Mouse (Mus musculus): ENCODE results near the gene Dock6. TPM values are rescaled to one million over a fixed set of nuclear protein-coding genes. Genes with fewer than 3 reads are reported as not detected.

Dock6 gene
- total and polyA plus RNA-seq, 3 experiments = 5.0 to 21.3 TPM; not detected in 1

DNA sequence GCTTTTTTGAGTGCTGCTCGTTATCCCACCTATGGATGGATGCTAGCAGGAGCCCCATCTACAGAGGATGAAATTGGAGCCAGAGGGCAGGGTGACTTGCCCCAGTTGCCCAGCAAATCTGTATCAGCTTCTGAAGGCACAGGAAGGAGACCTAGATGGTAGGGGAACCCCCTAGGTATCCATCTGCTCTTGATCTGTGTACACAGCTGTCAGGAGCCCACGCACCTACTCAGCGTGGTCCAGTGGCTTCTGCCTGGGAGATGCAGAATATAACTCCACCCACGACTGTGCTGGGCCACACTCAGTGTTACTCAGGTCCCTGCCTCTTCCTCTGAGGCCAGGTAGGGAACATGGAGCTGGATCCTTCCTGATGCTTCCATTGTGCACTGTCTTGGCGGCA is 1.5 kb upstream of the Dock6 start:
- Histone ChIP-seq H3K9ac (ENCODE audit: control insufficient read depth, low read depth, low read length, poor library complexity, severe bottlenecking) (no peak overlapping the region), H3K4me3 (ENCODE audit: control insufficient read depth in 1 of 2, insufficient read depth in 1 of 2, low read depth in 2 of 2, low read length in 2 of 2) (no peak overlapping the region), H3K27ac (ENCODE audit: control insufficient read depth, low read depth, low read length) (no peak overlapping the region), H3K9me3 (replicated peaks; ENCODE audit: insufficient read depth, low read length) (no peaks in the 10 kb centered on the region), H3K36me3 (ENCODE audit: control insufficient read depth in 1 of 2, insufficient read depth in 2 of 2, low read length in 2 of 2) (peaks cover 0 to 3% of the 10 kb centered on the region in 2 experiments; a peak in 1 of 4 replicates), H3K27me3 (ENCODE audit: control insufficient read depth in 1 of 2, insufficient read depth in 2 of 2, low read length in 2 of 2) (peaks cover 3 to 8% of the 10 kb centered on the region in 2 experiments), H3K79me2 (ENCODE audit: control insufficient read depth, insufficient read depth, low read length, poor library complexity) (no peaks in the 10 kb centered on the region; the same call in 1 of the 2 replicates), H3K4me1 (ENCODE audit: control insufficient read depth in 1 of 2, insufficient read depth in 2 of 2, low read length in 2 of 2) (no peaks in the 10 kb centered on the region)
- no peak for DNase-seq (ENCODE audit: low read depth, low spot score)
- TF ChIP-seq MAX (IDR thresholded peaks at IDR 0.05; ENCODE audit: low read length) = no peak
- TF ChIP-seq NELFE (IDR thresholded peaks at IDR 0.05; ENCODE audit: low read depth, low read length) = no peak
- no peak for TF ChIP-seq POLR2AphosphoS5 (IDR thresholded peaks at IDR 0.05; ENCODE audit: borderline replicate concordance, low read depth, low read length)
- no peak for TF ChIP-seq SMC3 (IDR thresholded peaks at IDR 0.05; ENCODE audit: low read depth, low read length)
- no peak for TF ChIP-seq TBP (IDR thresholded peaks at IDR 0.05; ENCODE audit: low read depth, low read length)
- TF ChIP-seq MAZ (IDR thresholded peaks at IDR 0.05; ENCODE audit: low read depth, low read length) = no peak
- no peak for TF ChIP-seq ZKSCAN1 (IDR thresholded peaks at IDR 0.05; ENCODE audit: low read depth, low read length)
- no peak for TF ChIP-seq CTCF (IDR thresholded peaks at IDR 0.05 in 2 of 3, conservative IDR thresholded peaks at IDR 0.05 in 1 of 3; ENCODE audit: control insufficient read depth in 1 of 3, insufficient read depth in 1 of 3, low read depth in 2 of 3, low read length in 3 of 3, poor library complexity in 1 of 3, severe bottlenecking in 1 of 3)

- Histone ChIP-seq H3K9ac (ENCODE audit: control insufficient read depth, low read depth, low read length, poor library complexity, severe bottlenecking) (no peak overlapping the region), H3K27ac (ENCODE audit: control insufficient read depth, low read depth, low read length) (no peak overlapping the region), H3K4me1 (ENCODE audit: control insufficient read depth in 1 of 2, insufficient read depth in 2 of 2, low read length in 2 of 2) (no peaks in the 10 kb centered on the region), H3K79me2 (ENCODE audit: control insufficient read depth, insufficient read depth, low read length, poor library complexity) (no peaks in the 10 kb centered on the region; the same call in 1 of the 2 replicates), H3K9me3 (replicated peaks; ENCODE audit: insufficient read depth, low read length) (no peaks in the 10 kb centered on the region), H3K27me3 (ENCODE audit: control insufficient read depth in 1 of 2, insufficient read depth in 2 of 2, low read length in 2 of 2) (peaks cover 0 to 4% of the 10 kb centered on the region in 2 experiments; a peak in 2 of 4 replicates), H3K36me3 (ENCODE audit: control insufficient read depth in 1 of 2, insufficient read depth in 2 of 2, low read length in 2 of 2) (peaks cover 0 to 3% of the 10 kb centered on the region in 2 experiments; a peak in 1 of 4 replicates), H3K4me3 (ENCODE audit: control insufficient read depth in 1 of 2, insufficient read depth in 1 of 2, low read depth in 2 of 2, low read length in 2 of 2) (no peak overlapping the region)
- TF ChIP-seq POLR2AphosphoS5 (IDR thresholded peaks at IDR 0.05; ENCODE audit: borderline replicate concordance, low read depth, low read length) = no peak
- peak; percentile 6; the same call in 1 of the 2 replicates for TF ChIP-seq MXI1 (IDR thresholded peaks at IDR 0.05; ENCODE audit: low read depth, low read length)
- no peak for TF ChIP-seq RCOR1 (IDR thresholded peaks at IDR 0.05; ENCODE audit: low read depth, low read length)
- TF ChIP-seq CHD2 (IDR thresholded peaks at IDR 0.05; ENCODE audit: low read length) = no peak
- no peak for TF ChIP-seq NELFE (IDR thresholded peaks at IDR 0.05; ENCODE audit: low read depth, low read length)
- no peak for TF ChIP-seq KAT2A (conservative IDR thresholded peaks at IDR 0.05; ENCODE audit: low read depth, low read length)
- DNase-seq (ENCODE audit: low read depth, low spot score) = no peak
Observed at GRCm38 (mm10) chr9:21851084-21851483, 1.4 kb downstream of the Dock6 start.

- H3K36me3 ChIP-seq (ENCODE audit: control insufficient read depth in 1 of 2, insufficient read depth in 2 of 2, low read length in 2 of 2) = peaks cover 0 to 3% of the 10 kb centered on the region in 2 experiments; a peak in 1 of 4 replicates
- no peaks in the 10 kb centered on the region for H3K4me1 ChIP-seq (ENCODE audit: control insufficient read depth in 1 of 2, insufficient read depth in 2 of 2, low read length in 2 of 2)
- no peaks in the 10 kb centered on the region for H3K9me3 ChIP-seq (replicated peaks; ENCODE audit: insufficient read depth, low read length)
- H3K27ac ChIP-seq (ENCODE audit: control insufficient read depth, low read depth, low read length) = no peak overlapping the region
- H3K27me3 ChIP-seq (ENCODE audit: control insufficient read depth in 1 of 2, insufficient read depth in 2 of 2, low read length in 2 of 2) = peaks cover 0 to under 1% of the 10 kb centered on the region in 2 experiments; a peak in 1 of 4 replicates
- no peak overlapping the region for H3K4me3 ChIP-seq (ENCODE audit: control insufficient read depth in 1 of 2, insufficient read depth in 1 of 2, low read depth in 2 of 2, low read length in 2 of 2)
- no peaks in the 10 kb centered on the region; the same call in 1 of the 2 replicates for H3K79me2 ChIP-seq (ENCODE audit: control insufficient read depth, insufficient read depth, low read length, poor library complexity)
- DNase-seq (ENCODE audit: low read depth, low spot score) = no peak
- no peak overlapping the region for H3K9ac ChIP-seq (ENCODE audit: control insufficient read depth, low read depth, low read length, poor library complexity, severe bottlenecking)
- TF ChIP-seq SIN3A (IDR thresholded peaks at IDR 0.05; ENCODE audit: low read length) = no peak
- no peak for TF ChIP-seq NRF1 (IDR thresholded peaks at IDR 0.05; ENCODE audit: insufficient read depth, low read depth, low read length, poor library complexity, severe bottlenecking)
- no peak for TF ChIP-seq RCOR1 (IDR thresholded peaks at IDR 0.05; ENCODE audit: low read depth, low read length)
- no peak for TF ChIP-seq USF1 (IDR thresholded peaks at IDR 0.05; ENCODE audit: low read depth, low read length)
- TF ChIP-seq ZC3H11A (IDR thresholded peaks at IDR 0.05; ENCODE audit: low read depth, low read length) = no peak
- TF ChIP-seq UBTF (IDR thresholded peaks at IDR 0.05; ENCODE audit: borderline replicate concordance, insufficient read depth, low read depth, low read length) = no peak
- TF ChIP-seq EP300 (IDR thresholded peaks at IDR 0.05; ENCODE audit: low read depth in 1 of 2, low read length in 2 of 2) = no peak
- TF ChIP-seq MYC (IDR thresholded peaks at IDR 0.05; ENCODE audit: low read depth, low read length) = no peak
- TF ChIP-seq ZMIZ1 (IDR thresholded peaks at IDR 0.05; ENCODE audit: low read depth, low read length) = no peak
- no peak for TF ChIP-seq RAD21 (IDR thresholded peaks at IDR 0.05; ENCODE audit: low read depth, low read length)
- TF ChIP-seq POLR2AphosphoS5 (IDR thresholded peaks at IDR 0.05; ENCODE audit: borderline replicate concordance, low read depth, low read length) = no peak
- TF ChIP-seq JUND (IDR thresholded peaks at IDR 0.05; ENCODE audit: low read depth, low read length) = no peak
- TF ChIP-seq MXI1 (IDR thresholded peaks at IDR 0.05; ENCODE audit: low read depth, low read length) = no peak
- TF ChIP-seq MAZ (IDR thresholded peaks at IDR 0.05; ENCODE audit: low read depth, low read length) = no peak
- TF ChIP-seq ZKSCAN1 (IDR thresholded peaks at IDR 0.05; ENCODE audit: low read depth, low read length) = no peak
- TF ChIP-seq CHD2 (IDR thresholded peaks at IDR 0.05; ENCODE audit: low read length) = no peak
Observed at GRCm38 (mm10) chr9:21849691-21850677, 2.5 kb downstream of the Dock6 start.
